Mouse (Mus musculus) brain, embryonic 18.5 days (tissue): ENCODE results near the gene Rtn2.

Experiments
- DNase-seq: peaks from one replicate; pipeline ENCODE4 v3.0.0-alpha.2; 2012; ENCODE audit warnings: low read depth, low spot score

The Rtn2 gene

DNA sequence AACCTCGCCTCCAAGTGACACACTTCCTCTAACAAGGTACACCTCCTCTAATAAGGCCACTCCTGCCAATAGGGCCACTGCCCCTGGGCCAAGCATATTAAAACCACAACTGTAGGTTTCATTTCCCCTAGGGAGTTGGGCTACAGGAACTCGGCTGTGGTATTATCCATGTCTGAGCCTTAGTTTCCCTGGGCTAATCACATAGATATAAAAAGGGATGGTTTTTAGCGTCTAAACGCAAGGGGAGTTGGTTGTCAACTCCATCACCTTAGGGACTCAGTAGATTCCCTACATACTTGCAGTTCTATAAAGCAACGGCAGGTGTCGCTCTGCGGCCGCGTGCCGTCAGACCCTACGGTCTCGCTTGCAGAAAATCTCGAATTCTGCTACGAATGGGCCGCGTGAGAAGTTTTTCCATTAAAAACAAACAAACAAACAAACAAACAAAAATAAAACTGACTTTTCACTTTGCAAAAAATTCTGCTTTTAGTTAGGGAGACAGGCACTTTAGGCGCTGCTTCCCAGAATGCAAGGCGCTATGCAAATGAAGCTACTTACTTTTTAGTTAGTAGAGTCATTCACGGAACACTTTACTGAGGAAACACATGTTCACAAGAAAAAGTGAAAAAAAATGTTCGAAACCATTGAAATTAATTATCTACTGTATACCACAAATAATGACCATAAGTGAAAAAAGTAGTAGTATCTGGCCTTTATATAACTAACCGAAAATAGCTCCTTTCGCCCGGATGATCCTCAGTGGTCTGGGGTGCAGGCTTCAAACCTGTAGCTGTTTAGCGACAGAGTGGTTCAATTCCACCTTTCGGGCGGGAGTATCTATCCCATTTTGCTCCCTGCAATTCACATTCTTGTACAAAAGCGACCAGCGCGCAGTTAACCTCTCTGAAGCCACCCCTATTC lies 18.3 kb downstream of the Rtn2 start:
- DNase-seq = peak; percentile 60

DNA sequence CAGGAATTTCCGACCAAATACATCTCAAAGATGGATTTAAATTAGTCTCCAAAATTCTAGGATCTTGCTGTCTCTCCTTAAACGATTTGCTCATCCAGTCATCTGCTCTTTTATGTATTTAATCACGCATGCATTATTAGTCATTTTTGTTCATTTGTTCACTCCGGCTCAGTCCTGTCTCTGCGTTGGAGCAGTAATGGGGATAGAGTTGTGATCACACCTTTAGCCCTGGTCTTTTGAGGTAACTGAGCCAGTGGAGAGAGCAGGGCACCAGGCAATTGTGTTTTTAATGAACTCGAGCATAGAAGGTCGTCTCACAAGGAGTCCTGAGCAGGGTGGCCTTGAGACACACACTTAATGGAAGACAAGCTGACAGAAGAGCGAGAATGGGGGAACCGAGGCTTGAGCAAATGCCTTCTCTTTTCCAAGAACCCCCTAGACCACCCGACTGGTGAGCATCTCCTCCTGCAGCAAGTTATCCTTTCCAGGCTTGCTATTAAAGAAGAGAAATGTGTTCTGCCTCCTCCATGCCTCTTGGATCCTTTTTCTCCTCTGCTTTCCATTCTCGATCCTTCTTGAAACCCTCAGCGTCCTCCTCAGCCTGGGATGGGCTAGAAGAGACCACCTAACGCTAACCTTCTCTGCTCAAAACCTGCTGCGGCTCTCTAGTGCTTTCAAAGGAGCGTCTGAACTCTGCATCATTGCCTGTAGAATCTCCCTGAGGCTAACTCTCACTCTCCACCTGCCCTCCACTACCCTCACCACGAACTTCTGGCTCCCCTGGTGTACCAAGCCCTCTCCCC lies 19.2 kb downstream of the Rtn2 start:
- DNase-seq = no peak

DNA sequence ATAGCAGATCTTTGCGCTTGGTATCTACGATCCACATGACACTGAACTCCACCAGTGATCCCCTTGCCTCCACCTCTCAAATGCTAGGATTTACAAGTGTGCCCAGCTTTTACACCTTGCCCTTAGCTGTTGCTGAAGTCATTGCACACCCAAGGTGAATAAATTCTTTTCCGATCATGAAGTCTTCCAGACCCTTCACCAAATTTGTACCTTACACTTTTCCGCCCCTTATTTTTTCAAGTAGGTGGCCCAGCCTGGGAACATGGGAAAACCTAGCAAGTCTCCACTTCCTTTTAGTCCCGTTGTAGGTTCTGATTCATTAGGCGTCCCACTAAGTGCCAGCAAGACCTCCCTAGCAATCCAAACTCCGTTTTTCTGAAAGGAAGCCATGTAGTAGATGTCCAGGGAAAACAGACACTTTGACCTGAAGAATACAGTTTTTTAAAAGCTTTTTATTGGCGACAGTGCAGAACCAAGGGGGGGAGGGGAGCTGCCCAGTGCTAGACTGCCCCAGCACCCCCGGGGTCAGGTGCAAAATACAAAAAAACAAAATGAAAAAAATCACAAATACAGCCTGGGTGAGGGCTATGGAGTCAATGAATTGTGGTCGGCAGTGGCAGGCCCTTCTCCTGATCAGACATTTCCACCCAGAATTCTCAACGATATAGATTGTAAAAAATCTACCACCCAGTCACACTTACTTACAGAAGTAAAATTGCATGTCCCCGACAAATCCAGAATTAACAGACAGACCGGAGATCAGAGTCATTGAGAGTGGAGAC lies 20.0 kb downstream of the Rtn2 start:
- DNase-seq = no peak

GRCm38 (mm10) chr7:19303046-19303305 lies 20.6 kb downstream of the Rtn2 start:
- no peak for DNase-seq

DNA sequence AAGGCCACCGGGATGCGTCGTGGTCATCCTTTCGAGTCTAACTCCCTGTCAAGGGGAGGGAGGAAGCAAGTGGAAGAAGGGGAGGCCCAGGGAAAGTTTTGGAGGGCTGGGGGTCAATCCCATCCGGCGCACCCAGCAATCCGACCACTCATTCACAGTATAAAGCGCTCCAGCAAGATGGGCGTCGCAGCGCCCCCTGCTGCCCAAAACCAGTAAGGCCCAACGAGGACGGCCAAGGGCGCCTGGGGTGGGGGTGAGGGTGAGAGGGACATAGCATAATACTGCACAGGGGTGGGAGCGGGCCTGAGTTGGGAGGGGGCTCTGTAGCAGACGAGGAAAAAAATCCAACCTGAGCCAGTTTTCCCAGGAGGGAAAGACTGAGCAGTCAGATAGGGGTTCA lies 21.3 kb downstream of the Rtn2 start:
- no peak for DNase-seq

- no peak for DNase-seq
Observed at GRCm38 (mm10) chr7:19304501-19305412, 22.3 kb downstream of the Rtn2 start.

DNA sequence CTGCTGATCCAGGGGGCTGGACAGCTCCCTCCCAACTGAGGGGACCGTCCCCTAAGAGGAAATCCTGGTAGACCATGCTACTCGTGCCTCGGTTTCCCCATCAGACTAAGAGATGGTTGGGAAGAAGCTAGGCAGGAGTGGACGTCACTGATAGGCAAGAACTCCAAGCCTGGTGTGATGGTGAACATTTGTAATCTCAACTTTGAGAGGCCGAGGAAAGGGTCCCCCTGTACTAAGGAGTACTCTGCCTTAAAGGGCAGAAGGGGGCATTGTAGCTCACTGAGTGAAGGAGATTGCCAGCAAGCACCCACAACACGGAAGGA lies 22.9 kb downstream of the Rtn2 start:
- DNase-seq = no peak

GRCm38 (mm10) chr7:19305796-19306765 lies 23.7 kb downstream of the Rtn2 start:
- DNase-seq = no peak

- DNase-seq = no peak
Observed at GRCm38 (mm10) chr7:19306819-19307738, 24.7 kb downstream of the Rtn2 start.

DNA sequence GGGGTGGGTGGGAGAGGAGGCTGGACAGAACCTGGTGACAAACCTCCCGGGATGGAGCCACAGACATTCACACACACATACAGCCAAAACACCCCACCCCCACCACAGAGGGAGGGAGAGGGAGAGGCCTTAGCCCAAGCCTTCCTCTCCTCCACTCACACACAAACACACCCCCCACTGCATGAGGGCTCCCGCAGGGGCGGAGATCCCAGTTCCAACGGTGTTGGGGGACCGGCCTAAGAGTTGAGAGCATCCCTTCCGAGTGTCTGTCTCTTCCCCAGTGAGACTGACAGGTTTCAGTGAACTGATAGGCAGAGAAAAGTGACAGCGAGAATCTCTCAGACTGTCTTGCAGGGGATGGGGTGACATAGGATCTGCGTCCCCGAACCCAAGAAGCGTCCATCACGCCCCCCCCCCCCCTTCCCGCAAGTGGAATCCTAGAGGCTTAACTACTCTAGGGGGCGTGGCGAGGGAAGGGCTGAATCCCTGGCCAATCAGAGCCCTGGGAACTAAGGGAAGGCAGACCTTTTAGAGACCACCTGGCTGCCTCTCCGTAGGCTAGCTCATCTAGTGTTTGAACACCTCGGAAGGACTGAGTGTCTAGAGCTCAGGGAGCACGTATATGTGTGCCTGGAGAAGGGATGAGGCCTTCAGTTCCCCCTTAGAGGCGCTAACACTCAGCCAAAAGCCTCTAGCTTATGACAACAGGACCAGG lies 25.5 kb downstream of the Rtn2 start:
- no peak for DNase-seq

DNA sequence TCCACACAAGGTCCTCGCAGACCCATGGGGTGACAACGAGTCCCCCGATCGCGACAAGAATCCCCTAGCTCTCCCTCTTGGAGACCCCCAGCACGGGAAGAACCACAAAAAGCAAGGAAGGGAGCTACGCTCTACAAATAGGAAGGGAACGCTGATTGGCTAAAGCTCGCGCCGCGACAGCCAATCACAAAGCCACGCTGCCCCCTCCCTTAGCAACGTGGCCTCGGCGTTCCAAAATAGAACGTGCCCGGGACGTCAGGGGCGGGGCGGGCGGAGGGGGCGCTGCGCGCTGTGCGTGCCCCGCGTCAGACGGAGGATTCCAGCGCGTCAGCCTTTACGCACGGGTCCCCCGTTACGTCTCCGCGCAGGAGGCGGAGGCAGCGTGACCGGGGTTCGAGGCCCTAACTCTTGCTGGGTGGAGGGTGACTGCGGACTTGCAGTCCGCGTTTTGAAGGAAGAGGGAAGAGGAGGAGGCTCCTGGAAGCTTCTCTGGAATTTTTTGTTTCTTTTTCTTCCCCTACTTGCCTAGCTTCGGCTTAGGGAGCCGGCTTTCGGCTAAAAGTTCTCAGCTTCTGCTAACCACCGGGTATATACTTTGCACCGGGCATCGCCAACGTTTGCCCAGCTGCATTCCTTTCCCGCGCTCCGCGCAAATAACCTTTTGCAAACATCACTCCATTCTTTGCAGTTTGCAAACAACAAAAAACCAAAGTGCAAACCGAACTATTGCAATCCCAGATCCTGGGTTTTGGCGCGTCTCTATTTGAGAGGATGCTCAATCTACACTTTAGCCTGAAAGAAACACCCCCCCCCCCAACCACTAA lies 26.2 kb downstream of the Rtn2 start:
- peak; percentile 85 for DNase-seq

DNA sequence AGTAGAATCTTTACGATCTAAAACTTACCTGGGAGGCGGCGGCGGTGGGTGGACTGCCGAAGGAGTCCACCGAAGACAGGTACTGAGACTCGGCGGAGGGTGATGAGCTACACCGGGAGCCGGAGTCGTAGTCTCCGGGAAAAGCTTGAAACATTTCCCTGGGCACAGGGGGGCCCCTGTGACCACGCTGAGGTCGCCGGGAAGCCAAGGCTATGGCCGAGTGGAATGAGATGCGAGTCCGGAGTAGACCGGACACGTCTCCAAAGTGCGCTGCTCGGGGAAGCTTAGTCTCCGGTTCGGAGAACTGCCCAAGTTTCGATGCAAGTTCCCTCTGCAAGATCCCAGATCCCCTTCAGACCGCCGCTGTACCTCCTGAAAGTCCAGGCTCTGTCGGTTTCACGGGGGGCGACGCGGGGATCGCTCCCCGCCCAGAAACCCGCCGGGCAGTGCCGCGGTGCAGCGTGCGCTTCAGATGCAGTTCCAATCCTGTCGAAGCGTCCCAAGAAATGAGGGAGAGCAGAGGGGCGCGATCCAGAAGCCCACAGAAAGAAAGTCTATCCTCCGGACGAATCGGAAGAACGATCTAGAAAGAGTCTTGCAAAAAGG lies 27.0 kb downstream of the Rtn2 start:
- DNase-seq = no peak

DNA sequence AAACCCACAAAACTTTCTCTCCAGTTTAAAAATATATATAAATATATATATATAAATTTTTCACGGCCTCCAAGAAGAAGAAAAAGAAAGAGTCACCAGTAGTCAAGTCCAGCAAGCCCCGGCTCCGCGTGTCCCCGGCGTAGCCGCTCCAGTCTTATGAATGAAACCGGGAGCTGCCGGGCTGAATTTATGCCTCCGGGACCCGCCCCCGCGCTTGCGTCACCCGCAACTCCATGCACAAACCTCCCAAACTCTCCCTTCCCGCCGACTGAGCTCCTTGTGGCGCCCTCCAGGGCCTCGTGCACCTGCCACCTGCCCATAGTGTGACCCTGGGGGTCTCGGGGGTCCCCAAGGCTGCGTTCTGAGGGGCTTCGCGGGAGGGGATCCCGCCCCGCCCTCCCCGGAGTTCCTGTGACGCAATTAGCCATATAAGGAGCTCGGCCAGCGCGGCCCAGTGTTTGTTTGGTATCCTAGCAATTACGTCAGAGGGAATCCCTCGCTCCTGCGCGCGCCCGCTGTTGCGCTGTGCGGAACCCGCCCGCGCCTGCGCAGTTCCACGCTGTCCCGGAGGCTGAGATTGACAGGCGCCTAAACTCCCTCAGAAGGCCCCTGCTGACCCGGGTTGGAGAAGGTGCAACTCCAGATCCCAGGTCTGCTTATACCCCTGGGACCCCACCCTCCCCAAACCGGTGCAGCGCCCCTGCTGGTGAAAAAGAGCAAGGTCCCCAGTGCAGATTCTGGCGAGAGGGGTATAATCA lies 27.6 kb downstream of the Rtn2 start, which contains the start of gene Fosb:
Fosb (minus strand) TSS at position 168 of the 758 bp plus-strand sequence.
- DNase-seq = peak; percentile 87

DNA sequence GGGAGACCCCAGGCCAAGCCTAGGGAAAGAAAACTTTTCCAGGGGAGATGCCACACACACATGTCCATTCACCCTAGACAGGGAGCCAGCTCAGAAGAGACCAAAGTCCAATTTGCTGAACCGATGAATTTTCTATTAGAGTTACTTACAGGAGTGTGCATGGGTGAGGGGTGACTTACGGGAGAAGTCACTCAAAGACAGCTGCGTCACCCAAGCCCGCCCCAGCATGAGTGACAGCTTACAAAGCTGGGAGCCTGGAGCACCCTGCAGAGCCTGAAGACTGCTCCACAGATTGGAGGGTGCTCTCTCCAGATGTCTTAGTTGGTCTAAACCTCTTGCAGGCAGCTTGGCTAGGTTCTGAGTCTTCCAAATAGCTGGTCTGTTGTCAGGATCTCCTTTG lies 29.6 kb downstream of the Rtn2 start:
- no peak for DNase-seq

- no peak for DNase-seq
Observed at GRCm38 (mm10) chr7:19314033-19314432, 31.6 kb downstream of the Rtn2 start.

GRCm38 (mm10) chr7:19316451-19317161 lies 34.2 kb downstream of the Rtn2 start:
- no peak for DNase-seq
